Mouse (Mus musculus) stomach, embryonic 15.5 days (tissue): ENCODE measurements around the gene Uhrf1bp1l. TPM values are rescaled to one million over a fixed set of nuclear protein-coding genes. Genes with fewer than 3 reads are reported as not detected.
A peak's percentile ranks its signal among the peaks of the same experiment; 100 is the strongest.

Experiments
- ATAC-seq: fragments of 200-750 bp; cut with Nextera tagmentation; 2 replicates; pipeline ENCODE4 v1.8.0; 2017; ENCODE audit warnings: low read depth, moderate number of reproducible peaks, moderate TSS enrichment; ENCODE audit not compliant: insufficient read depth, low FRiP score
- H3K27ac ChIP-seq: fragments of 300-500 bp; sonication (generic); 2 replicates; pipeline ENCODE4 v1.5.1; 2015; ENCODE audit warnings: mild to moderate bottlenecking, inconsistent platforms
- H3K27me3 ChIP-seq: fragments of 300-500 bp; sonication (generic); replicated peaks from 2 replicates; pipeline ENCODE4 v1.6.1; 2015; ENCODE audit warnings: inconsistent platforms
- H3K36me3 ChIP-seq: fragments of 300-500 bp; sonication (generic); 2 replicates; pipeline ENCODE4 v1.6.1; 2015; ENCODE audit warnings: inconsistent platforms
- H3K4me1 ChIP-seq: fragments of 300-500 bp; sonication (generic); 2 replicates; pipeline ENCODE4 v1.6.1; 2015; ENCODE audit warnings: inconsistent platforms
- H3K4me2 ChIP-seq: fragments of 300-500 bp; sonication (generic); 2 replicates; pipeline ENCODE4 v1.6.1; 2015; ENCODE audit warnings: mild to moderate bottlenecking, inconsistent platforms
- H3K4me3 ChIP-seq: fragments of 300-500 bp; sonication (generic); replicated peaks from 2 replicates; pipeline ENCODE4 v1.5.1; 2015; ENCODE audit warnings: inconsistent platforms
- H3K9ac ChIP-seq: fragments of 300-500 bp; sonication (generic); 2 replicates; pipeline ENCODE4 v1.6.1; 2015; ENCODE audit warnings: inconsistent platforms
- H3K9me3 ChIP-seq: fragments of 300-500 bp; sonication (generic); 2 replicates; pipeline ENCODE4 v1.6.1; 2016; ENCODE audit warnings: inconsistent platforms
- WGBS: fragments of 180-500 bp; shearing (Covaris S2); methylation state at CpG from one replicate; pipeline ENCODE4 v1.1.7; 2015; 5-methylcytosine and 5-hydroxymethylcytosine counted together
- polyA plus RNA-seq: library from polyadenylated mRNA; unstranded; fragments of >200 nt; fragmentation: Nextera tagmentation; extraction: Ambion mirVana; gene quantifications from 2 replicates; pipeline ENCODE4 v1.2.1, GENCODE M21; 2015

Gene Uhrf1bp1l
- polyA plus RNA-seq, 1 experiment from 2014 or later: 19.9 TPM

- Histone ChIP-seq H3K4me2 (no peak overlapping the region), H3K4me1 (0 out of 2 replicates have a peak, but pooled peaks cover 4% of the 10 kb centered on the region), H3K27me3 (no peaks in the 10 kb centered on the region), H3K4me3 (no peak overlapping the region), H3K36me3 (no peaks in the 10 kb centered on the region), H3K27ac (no peak overlapping the region), H3K9ac (no peak overlapping the region), H3K9me3 (no peaks in the 10 kb centered on the region)
- ATAC-seq: no peak
- 85% methylated on average over 8 of the region's 8 CpGs for WGBS
These were observed 2.6 kb downstream of the Uhrf1bp1l start for GRCm38 (mm10) chr10:89747221-89747905.

GRCm38 (mm10) chr10:89747911-89748310, 3.1 kb downstream of the Uhrf1bp1l start:
- H3K4me2 ChIP-seq: no peak overlapping the region
- H3K4me1 ChIP-seq: 0 out of 2 replicates have a peak, but pooled peaks cover 4% of the 10 kb centered on the region
- WGBS: 85% methylated on average over 1 of the region's 1 CpGs
- no peaks in the 10 kb centered on the region for H3K36me3 ChIP-seq
- H3K9ac ChIP-seq: no peak overlapping the region
- ATAC-seq: no peak
- H3K27me3 ChIP-seq: no peaks in the 10 kb centered on the region
- H3K4me3 ChIP-seq: no peak overlapping the region
- no peaks in the 10 kb centered on the region for H3K9me3 ChIP-seq
- no peak overlapping the region for H3K27ac ChIP-seq

GRCm38 (mm10) chr10:89748619-89749018, 3.8 kb downstream of the Uhrf1bp1l start:
- H3K4me1 ChIP-seq: 0 out of 2 replicates have a peak, but pooled peaks cover 4% of the 10 kb centered on the region
- ATAC-seq: no peak
- 93% methylated on average over 2 of the region's 2 CpGs for WGBS

GRCm38 (mm10) chr10:89751069-89751468, 6.3 kb downstream of the Uhrf1bp1l start:
- 0 out of 2 replicates have a peak, but pooled peaks cover 4% of the 10 kb centered on the region for H3K4me1 ChIP-seq
- 75% methylated on average over 5 of the region's 5 CpGs for WGBS
- ATAC-seq: no peak
- H3K27ac ChIP-seq: no peak overlapping the region
- H3K36me3 ChIP-seq: no peaks in the 10 kb centered on the region
- H3K4me2 ChIP-seq: no peak overlapping the region
- no peaks in the 10 kb centered on the region for H3K9me3 ChIP-seq
- H3K27me3 ChIP-seq: no peaks in the 10 kb centered on the region
- no peak overlapping the region for H3K4me3 ChIP-seq
- H3K9ac ChIP-seq: no peak overlapping the region

More at GRCm38 (mm10) chr10:89748619-89749018, 3.8 kb downstream of the Uhrf1bp1l start:
- Histone ChIP-seq H3K27me3 (no peaks in the 10 kb centered on the region), H3K9me3 (no peaks in the 10 kb centered on the region), H3K4me2 (no peak overlapping the region), H3K36me3 (no peaks in the 10 kb centered on the region), H3K4me3 (no peak overlapping the region), H3K27ac (no peak overlapping the region), H3K9ac (no peak overlapping the region)

- H3K9me3 ChIP-seq: no peaks in the 10 kb centered on the region
- WGBS: 83% methylated on average over 4 of the region's 4 CpGs
- no peak for ATAC-seq
- H3K4me2 ChIP-seq: no peak overlapping the region
- H3K4me3 ChIP-seq: no peak overlapping the region
- H3K4me1 ChIP-seq: no peaks in the 10 kb centered on the region
- H3K27ac ChIP-seq: no peak overlapping the region
- no peak overlapping the region for H3K9ac ChIP-seq
- H3K36me3 ChIP-seq: no peaks in the 10 kb centered on the region
- H3K27me3 ChIP-seq: no peaks in the 10 kb centered on the region
These were observed 10.4 kb downstream of the Uhrf1bp1l start for GRCm38 (mm10) chr10:89755231-89755630.

- Histone ChIP-seq H3K27me3 (no peaks in the 10 kb centered on the region), H3K9ac (no peak overlapping the region), H3K4me2 (no peak overlapping the region), H3K36me3 (no peaks in the 10 kb centered on the region), H3K27ac (no peak overlapping the region), H3K4me3 (no peak overlapping the region), H3K4me1 (no peaks in the 10 kb centered on the region), H3K9me3 (no peaks in the 10 kb centered on the region)
- 84% methylated on average over 5 of the region's 5 CpGs for WGBS
- no peak for ATAC-seq
These were observed 16.0 kb downstream of the Uhrf1bp1l start for GRCm38 (mm10) chr10:89760772-89761171.

- H3K4me3 ChIP-seq: no peak overlapping the region
- H3K4me2 ChIP-seq: no peak overlapping the region
- no peak for ATAC-seq
- no peaks in the 10 kb centered on the region for H3K9me3 ChIP-seq
- H3K27ac ChIP-seq: no peak overlapping the region
- 0 out of 2 replicates have a peak, but pooled peaks cover 1% of the 10 kb centered on the region for H3K4me1 ChIP-seq
- no peaks in the 10 kb centered on the region for H3K36me3 ChIP-seq
- no peak overlapping the region for H3K9ac ChIP-seq
- WGBS: 70% methylated on average over 9 of the region's 9 CpGs
- H3K27me3 ChIP-seq: no peaks in the 10 kb centered on the region
These were observed 19.8 kb downstream of the Uhrf1bp1l start for GRCm38 (mm10) chr10:89764457-89765121.

- no peaks in the 10 kb centered on the region for H3K9me3 ChIP-seq
- H3K4me3 ChIP-seq: no peak overlapping the region
- no peaks in the 10 kb centered on the region for H3K36me3 ChIP-seq
- H3K27ac ChIP-seq: no peak overlapping the region
- H3K27me3 ChIP-seq: no peaks in the 10 kb centered on the region
- H3K4me2 ChIP-seq: no peak overlapping the region
- H3K4me1 ChIP-seq: 0 out of 2 replicates have a peak, but pooled peaks cover 5% of the 10 kb centered on the region
- WGBS: 80% methylated on average over 11 of the region's 11 CpGs
- no peak for ATAC-seq
- no peak overlapping the region for H3K9ac ChIP-seq
These were observed 21.3 kb downstream of the Uhrf1bp1l start for GRCm38 (mm10) chr10:89765790-89766714.

- no peak overlapping the region for H3K9ac ChIP-seq
- no peaks in the 10 kb centered on the region for H3K9me3 ChIP-seq
- H3K27ac ChIP-seq: peak overlapping the region; percentile 63
- no peak overlapping the region for H3K4me3 ChIP-seq
- 60% methylated on average over 7 of the region's 7 CpGs for WGBS
- H3K27me3 ChIP-seq: no peaks in the 10 kb centered on the region
- no peaks in the 10 kb centered on the region for H3K36me3 ChIP-seq
- 0 out of 2 replicates have a peak, but pooled peaks cover 5% of the 10 kb centered on the region for H3K4me1 ChIP-seq
- H3K4me2 ChIP-seq: 0 out of 2 replicates have a peak overlapping the region, but pooled peaks have one; percentile 27
- ATAC-seq: peak; percentile 54
These were observed 23.7 kb downstream of the Uhrf1bp1l start for GRCm38 (mm10) chr10:89768352-89769020.

- H3K27me3 ChIP-seq: no peaks in the 10 kb centered on the region
- 57% methylated on average over 4 of the region's 4 CpGs for WGBS
- ATAC-seq: peak; percentile 41; the same call in 1 of the 2 replicates
- H3K27ac ChIP-seq: peak overlapping the region; percentile 63
- H3K9ac ChIP-seq: no peak overlapping the region
- no peaks in the 10 kb centered on the region for H3K36me3 ChIP-seq
- H3K4me1 ChIP-seq: 0 out of 2 replicates have a peak, but pooled peaks cover 5% of the 10 kb centered on the region
- 0 out of 2 replicates have a peak overlapping the region, but pooled peaks have one; percentile 27 for H3K4me2 ChIP-seq
- H3K4me3 ChIP-seq: no peak overlapping the region
- no peaks in the 10 kb centered on the region for H3K9me3 ChIP-seq
These were observed 24.3 kb downstream of the Uhrf1bp1l start for GRCm38 (mm10) chr10:89769096-89769495.

- no peak for ATAC-seq
- 43% methylated on average over 2 of the region's 2 CpGs for WGBS
- Histone ChIP-seq H3K4me2 (no peak overlapping the region), H3K27me3 (no peaks in the 10 kb centered on the region), H3K9me3 (no peaks in the 10 kb centered on the region), H3K9ac (no peak overlapping the region), H3K4me3 (no peak overlapping the region), H3K4me1 (0 out of 2 replicates have a peak, but pooled peaks cover 5% of the 10 kb centered on the region), H3K27ac (no peak overlapping the region), H3K36me3 (no peaks in the 10 kb centered on the region)
These were observed 27.1 kb downstream of the Uhrf1bp1l start for GRCm38 (mm10) chr10:89771894-89772293.
